Mouse (Mus musculus): ENCODE measurements around the gene Hebp1.

- no peak for TF ChIP-seq CTCF (IDR thresholded peaks at IDR 0.05; ENCODE audit: low read depth, low read length)
- TF ChIP-seq POLR2A (IDR thresholded peaks at IDR 0.05; ENCODE audit: borderline replicate concordance, low read depth, low read length), result no peak
These were observed 26.1 kb upstream of the Hebp1 start for GRCm38 (mm10) chr6:135223786-135224416.

Measured in bone marrow macrophage, adult 2 months (primary cell).